Mouse (Mus musculus): ENCODE results near the gene Kif3b.
"Not testable (repeated sequence)": the region's sequence is repeated elsewhere in the genome, so short reads cannot be mapped to it uniquely, and the experiment has no call there.

The Kif3b gene

DNA sequence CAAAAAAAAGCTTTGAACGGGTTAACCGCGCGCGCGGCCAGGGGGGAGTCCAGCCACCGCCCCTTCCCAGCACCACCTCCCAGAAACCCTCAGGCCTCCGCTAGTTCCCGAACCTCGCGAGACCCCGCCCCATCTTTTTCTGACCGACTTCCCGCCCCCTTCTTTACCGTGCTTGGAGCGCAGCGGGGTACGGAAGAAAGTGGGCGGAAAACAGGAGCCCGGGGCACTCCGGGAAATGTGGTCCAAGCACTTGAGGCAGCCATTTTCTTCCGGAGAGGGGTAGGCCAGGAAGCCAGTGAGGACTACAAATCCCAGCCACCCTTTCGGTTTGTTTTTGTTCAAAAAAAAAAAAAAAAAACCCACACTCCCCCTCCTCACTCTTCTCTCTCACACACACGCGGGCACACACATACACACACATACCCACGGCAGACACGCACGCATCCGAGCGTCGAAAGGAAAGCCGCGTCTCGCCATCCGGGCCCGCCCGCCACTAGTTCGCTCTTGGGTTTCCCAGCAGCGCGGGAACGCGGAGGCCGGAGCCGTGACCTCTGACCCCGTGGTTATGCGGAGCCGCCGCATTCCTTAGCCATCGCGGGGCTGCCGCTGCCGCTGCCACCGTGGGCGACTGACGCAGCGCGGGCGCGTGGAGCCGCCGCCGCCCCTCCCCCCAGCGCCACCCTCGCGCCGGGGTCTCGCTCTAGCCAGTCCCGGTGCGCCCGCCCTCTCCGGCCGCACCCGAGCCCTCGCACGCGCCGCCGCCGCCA is 54.4 kb downstream of the Kif3b start, which contains the start of gene Asxl1:
TSS of gene Asxl1 (plus strand) at position 376 of the 767 bp plus-strand sequence.
- DNase-seq (ENCODE audit: inconsistent ontology term), result peak; percentile 99

DNA sequence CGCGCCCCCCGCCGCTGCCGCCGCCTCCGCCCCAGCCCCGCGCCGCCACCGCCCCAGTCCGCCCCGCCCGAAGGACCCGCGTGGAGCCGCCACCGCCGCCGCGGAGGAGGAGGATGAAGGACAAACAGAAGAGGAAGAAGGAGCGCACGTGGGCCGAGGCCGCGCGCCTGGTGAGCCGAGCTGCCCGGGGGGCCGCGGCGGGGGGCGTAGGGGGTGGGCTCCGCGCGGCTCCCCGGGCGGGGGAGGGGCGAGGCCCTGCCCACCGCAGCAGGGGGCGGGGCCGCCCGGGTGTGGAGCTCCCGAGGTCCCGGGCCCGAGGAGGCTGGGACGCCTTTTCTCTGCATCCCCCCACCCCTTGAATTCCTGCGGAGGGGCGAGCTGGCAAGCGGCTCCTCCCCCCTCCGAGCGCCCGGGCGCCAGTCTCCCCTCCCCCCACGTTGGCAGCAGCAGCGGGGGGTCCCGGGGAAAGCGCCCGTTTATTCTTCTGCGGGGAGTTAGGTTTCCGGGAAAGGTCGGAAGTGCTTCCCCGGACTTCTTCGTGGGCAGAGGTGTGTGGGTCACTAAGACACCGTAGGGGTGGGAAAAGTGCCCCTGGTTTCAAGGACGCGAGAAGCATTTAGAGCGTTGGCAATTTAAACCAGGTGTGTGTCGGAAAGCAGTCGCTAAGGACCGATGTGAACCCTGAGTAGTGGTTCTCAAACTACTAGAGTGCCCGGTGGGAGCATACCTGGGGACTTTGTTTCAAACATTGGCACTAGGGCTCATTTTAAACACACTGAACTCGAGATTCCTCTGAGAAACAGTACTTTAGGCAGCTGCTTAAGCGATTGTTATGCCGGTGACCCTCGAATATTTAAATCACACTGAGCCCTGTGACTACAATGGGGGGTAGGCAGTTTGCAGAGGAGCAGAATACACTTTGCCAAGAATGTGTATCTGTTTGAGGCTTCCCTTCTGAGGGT is 55.3 kb downstream of the Kif3b start:
- DNase-seq (ENCODE audit: inconsistent ontology term), result peak; percentile 87

DNA sequence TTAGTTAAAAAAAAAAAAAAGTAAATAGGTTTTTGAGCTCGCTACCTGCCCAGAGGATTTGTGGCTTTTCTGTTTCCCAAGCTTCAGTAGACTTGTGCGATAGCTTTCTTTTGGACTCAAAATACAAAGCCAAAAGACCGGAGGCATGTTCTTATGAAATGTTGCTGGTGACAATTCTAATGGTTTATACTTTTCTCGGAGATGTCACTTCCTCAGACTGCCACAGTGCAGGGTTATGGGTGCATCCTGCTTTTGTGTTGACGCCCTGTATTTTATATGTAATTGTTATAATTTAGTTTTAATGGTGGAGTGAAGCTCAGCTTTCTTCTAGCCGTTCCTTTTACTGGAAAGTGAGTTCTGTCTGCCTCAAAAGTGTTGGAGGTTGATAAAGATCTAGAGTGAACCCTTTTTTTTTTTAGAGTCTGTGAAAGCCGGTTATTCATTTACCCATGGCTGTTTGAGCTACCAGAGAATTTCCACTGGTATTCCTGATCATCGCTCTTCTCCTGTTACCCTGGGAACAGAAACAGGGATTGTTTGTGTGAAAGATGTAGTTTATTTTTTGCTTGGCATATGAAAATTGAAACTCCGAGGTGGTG is 56.1 kb downstream of the Kif3b start:
- DNase-seq (ENCODE audit: inconsistent ontology term), result peak; percentile 37

DNA sequence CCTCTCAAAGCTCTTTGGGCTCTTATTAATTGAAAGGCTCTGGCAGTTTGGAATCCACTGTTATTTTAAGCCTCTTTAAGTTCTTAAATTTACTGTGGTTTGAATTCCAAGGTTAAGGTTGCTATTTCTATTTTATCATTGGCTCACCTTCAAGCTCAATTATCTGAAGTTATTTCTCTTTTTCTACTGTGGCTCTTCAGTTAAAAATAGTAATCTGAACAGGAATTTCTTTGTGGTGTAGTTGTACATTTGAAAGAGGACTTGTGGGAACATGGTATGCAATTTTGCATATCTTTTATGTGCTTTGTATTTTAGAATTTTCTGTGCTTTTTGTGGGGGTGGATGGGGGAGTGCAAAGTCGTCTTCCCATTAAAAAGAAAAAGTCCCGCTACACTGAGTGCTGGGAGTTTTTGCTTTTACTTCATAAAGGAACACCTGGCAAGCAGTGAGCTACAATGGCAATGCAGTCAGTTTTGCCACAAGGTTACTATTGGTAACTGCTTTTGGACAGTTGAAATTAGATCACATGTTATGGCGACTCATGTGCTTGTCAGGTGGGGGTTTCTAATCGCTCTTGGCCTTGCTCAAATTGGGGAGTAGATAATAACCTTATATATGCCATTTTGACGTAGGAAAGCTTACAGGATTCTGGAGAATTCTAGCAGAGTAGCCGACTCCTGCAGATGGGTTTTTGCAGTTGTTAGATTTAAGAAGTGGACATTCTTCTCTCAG is 57.1 kb downstream of the Kif3b start:
- peak; percentile 43 for DNase-seq (ENCODE audit: inconsistent ontology term)

DNA sequence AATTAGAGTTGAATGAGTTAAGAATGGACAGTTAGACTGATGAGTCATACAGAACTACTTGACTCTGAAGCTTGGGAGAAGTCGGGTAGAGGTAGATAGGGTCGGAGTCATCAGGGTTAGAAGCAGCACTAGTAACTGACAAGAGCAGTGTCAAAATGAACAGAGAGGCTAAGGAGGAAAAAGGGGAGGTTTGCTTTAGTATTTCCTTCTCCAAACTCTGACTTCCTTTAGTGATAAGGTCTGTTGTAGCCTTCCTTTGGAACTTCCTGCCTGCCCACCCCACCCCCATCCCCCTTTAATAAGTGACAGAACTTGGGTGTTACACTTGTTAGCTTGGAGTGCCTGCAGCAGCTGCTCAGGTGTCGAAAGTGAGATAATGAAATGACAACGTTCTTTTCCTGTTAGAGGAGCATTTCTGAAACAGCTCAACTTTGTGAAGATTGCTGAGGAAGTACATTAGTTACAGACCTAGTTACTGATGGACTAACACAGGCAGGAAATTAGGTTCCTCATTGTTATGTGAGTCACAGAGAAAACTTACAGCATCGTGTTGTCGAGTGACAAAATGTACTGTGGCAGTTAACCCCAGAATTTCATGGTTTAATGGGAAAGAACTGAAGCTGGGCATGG is 59.5 kb downstream of the Kif3b start:
- peak; percentile 79 for DNase-seq (ENCODE audit: inconsistent ontology term)

DNA sequence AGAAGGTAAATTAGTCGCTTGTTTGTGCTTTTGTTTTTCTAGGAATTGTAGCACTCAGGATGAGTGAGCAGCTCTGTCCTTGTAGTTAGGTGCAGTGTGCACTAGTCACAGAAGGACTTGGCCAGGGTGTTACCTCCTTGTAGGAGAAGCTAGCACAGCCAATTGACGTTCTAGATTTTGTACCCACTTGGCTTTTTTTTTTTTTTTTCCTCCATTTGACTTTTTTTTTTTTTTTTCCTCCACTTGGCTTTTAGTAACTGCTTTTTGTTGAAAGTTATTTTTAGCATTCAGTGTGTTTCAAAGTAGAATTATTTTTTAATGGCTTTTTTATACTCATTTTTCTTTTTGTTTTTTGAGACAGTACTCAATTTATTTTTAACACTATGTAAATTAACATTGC is 63.4 kb downstream of the Kif3b start:
- DNase-seq (ENCODE audit: inconsistent ontology term), result no peak

DNA sequence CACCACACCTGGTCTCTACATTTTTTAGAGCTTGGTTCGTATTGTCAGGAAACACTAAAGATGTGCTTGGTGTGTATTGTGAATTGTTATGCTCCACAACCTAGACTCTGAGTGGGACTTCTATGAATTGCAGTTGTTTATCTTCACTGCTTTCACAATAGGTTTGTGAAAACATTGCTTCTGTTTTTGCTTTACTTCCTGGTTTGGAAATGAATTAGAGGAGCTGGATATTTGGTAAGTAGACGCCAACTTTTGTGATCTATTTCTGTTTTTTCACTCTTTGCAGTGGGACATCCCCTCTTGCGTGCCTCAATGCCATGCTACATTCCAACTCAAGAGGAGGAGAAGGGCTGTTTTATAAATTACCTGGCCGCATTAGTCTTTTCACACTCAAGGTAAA is 65.6 kb downstream of the Kif3b start:
- DNase-seq (ENCODE audit: inconsistent ontology term), result no peak

DNA sequence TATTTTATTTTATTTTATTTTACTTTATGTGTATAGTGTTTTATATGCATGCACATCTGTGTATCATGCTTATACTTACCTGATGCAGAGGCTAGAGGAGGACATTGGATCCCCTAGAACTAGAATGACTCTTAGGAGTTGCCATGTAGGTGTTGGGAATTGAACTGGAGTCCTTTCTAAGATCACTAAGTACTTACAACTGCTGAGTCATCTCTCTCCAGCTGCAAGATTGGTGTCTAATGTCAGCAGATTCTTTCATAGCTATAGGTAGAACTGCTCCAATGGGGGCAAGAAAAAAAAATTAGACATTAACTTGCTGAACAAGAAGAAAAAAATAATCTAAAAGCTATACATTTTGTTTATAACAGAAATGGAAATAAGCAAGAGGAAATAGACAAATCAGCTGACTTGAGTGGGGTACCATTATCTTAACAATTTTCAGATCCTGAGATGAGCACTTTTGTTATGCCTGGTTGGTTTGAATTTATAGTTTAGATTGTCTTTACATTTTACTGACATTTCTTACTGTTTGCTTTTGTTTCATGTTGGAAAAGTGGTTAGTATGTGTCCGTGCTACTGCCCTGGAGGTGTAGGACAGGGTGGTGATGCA is 70.0 kb downstream of the Kif3b start:
- DNase-seq (ENCODE audit: inconsistent ontology term), result no peak

DNA sequence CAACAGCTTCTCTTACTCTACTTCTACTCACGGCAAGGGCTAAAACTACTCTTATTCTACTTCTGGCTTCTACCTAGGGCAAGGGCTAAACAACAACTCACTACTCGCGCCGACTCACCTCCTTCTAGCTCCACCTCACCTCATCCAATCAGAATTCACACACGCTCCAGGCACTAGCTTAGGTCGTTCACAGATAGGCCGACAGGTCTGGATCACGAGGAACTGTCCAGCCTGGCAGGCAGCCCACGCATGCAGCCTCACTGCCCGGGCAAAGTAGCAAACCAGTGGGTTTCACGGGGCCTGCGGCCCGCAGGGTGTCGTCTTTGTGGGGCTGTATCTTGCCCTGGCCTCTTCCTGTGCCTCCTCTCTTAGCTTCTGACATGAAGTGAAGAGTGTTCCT is 73.3 kb downstream of the Kif3b start:
- DNase-seq (ENCODE audit: inconsistent ontology term), result not testable (repeated sequence)

DNA sequence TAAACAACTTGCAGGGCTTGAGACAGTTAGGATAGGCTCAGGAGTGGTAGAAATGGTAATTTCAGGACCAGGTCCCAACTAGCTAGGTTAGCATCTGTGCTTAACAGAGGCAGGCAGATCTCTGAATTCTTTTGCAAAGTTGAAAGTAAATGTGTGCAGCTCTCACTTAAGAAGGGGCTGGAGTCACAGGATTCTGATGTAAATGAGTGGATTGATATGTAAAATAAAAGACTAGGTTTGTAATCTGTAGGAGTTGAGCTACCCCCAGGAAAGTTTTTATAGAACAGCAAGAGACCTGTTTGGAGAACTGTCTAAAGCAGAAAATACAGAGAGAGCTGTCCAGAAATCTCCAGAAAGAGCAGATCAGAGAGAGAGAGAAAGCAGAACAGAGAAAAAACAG is 79.7 kb downstream of the Kif3b start:
- no peak for DNase-seq (ENCODE audit: inconsistent ontology term)

DNA sequence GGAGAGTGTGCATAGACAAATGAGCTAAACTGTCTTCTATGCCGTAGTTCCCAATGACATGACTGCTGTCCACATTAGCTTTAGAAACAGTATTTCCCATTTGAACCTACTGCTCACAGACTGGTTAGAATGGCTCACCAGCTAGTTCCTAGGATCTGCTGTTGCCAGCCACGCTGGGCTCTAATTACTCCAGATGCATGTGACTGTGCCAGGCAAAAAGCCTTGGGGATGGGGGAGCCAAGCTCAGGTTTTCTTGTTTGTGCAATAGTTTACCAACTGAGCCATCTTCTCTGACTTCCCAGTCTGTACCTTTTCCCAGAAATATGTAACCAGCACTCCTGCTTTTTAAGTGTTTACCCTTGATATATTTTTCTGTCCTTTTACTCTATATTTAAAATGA is 84.2 kb downstream of the Kif3b start:
- DNase-seq (ENCODE audit: inconsistent ontology term), result no peak

DNA sequence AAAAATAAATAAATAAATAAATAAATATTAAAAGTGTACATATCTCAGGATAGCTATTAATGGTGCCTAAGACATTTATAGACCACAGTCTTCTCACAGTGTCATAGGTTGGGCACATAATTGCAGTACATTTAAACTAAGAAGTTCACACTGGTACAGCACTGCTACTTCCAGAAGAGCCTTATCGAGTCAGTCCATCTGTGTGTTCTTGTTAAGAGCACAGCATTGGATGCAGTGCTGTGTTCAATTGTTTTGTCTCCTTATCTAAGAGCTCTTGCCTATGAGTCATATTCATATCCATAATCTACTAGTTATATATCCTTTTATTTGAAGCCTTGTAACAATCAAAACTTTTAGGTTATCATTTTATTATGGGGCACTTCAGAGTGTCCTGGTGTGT is 89.3 kb downstream of the Kif3b start:
- no peak for DNase-seq (ENCODE audit: inconsistent ontology term)

Data from Muller cell, postnatal 12 days (primary cell).